Mouse (Mus musculus): ENCODE results near the gene Serpinb1a. TPM values are rescaled to one million over a fixed set of nuclear protein-coding genes. Genes with fewer than 3 reads are reported as not detected.

Gene Serpinb1a
- polyA plus RNA-seq, 1 experiment: 2.1 TPM

GRCm38 (mm10) chr13:32839314-32839713 is 11.7 kb downstream of the Serpinb1a start:
- H3K27ac ChIP-seq (ENCODE audit: control insufficient read depth, insufficient read depth, low read depth, low read length): no peak overlapping the region
- no peaks in the 10 kb centered on the region for H3K4me1 ChIP-seq (ENCODE audit: control insufficient read depth, insufficient read depth, low read length)
- H3K27me3 ChIP-seq (ENCODE audit: control insufficient read depth, insufficient read depth, low read length): no peaks in the 10 kb centered on the region
- no peak overlapping the region for H3K4me3 ChIP-seq (ENCODE audit: control insufficient read depth, low read depth, low read length)
- no peak for TF ChIP-seq CTCF (IDR thresholded peaks at IDR 0.05; ENCODE audit: control insufficient read depth, insufficient read depth, insufficient replicate concordance, low read depth, low read length)
- no peak for TF ChIP-seq POLR2A (IDR thresholded peaks at IDR 0.05; ENCODE audit: control insufficient read depth, low read depth, low read length)
- H3K36me3 ChIP-seq (ENCODE audit: control insufficient read depth, insufficient read depth, low read length): no peaks in the 10 kb centered on the region

- Histone ChIP-seq H3K27ac (ENCODE audit: control insufficient read depth, insufficient read depth, low read depth, low read length) (no peak overlapping the region), H3K4me1 (ENCODE audit: control insufficient read depth, insufficient read depth, low read length) (peaks cover 2% of the 10 kb centered on the region), H3K27me3 (ENCODE audit: control insufficient read depth, insufficient read depth, low read length) (no peaks in the 10 kb centered on the region), H3K36me3 (ENCODE audit: control insufficient read depth, insufficient read depth, low read length) (no peaks in the 10 kb centered on the region), H3K4me3 (ENCODE audit: control insufficient read depth, low read depth, low read length) (no peak overlapping the region)
- TF ChIP-seq CTCF (IDR thresholded peaks at IDR 0.05; ENCODE audit: control insufficient read depth, insufficient read depth, insufficient replicate concordance, low read depth, low read length): no peak
- no peak for TF ChIP-seq POLR2A (IDR thresholded peaks at IDR 0.05; ENCODE audit: control insufficient read depth, low read depth, low read length)
Observed at GRCm38 (mm10) chr13:32834513-32834912, 16.5 kb downstream of the Serpinb1a start.

- no peak overlapping the region for H3K27ac ChIP-seq (ENCODE audit: control insufficient read depth, insufficient read depth, low read depth, low read length)
- peaks cover 2% of the 10 kb centered on the region for H3K4me1 ChIP-seq (ENCODE audit: control insufficient read depth, insufficient read depth, low read length)
- TF ChIP-seq POLR2A (IDR thresholded peaks at IDR 0.05; ENCODE audit: control insufficient read depth, low read depth, low read length): no peak
- TF ChIP-seq CTCF (IDR thresholded peaks at IDR 0.05; ENCODE audit: control insufficient read depth, insufficient read depth, insufficient replicate concordance, low read depth, low read length): no peak
- H3K4me3 ChIP-seq (ENCODE audit: control insufficient read depth, low read depth, low read length): no peak overlapping the region
- H3K36me3 ChIP-seq (ENCODE audit: control insufficient read depth, insufficient read depth, low read length): no peaks in the 10 kb centered on the region
- H3K27me3 ChIP-seq (ENCODE audit: control insufficient read depth, insufficient read depth, low read length): no peaks in the 10 kb centered on the region
Observed at GRCm38 (mm10) chr13:32833237-32833636, 17.7 kb downstream of the Serpinb1a start.

- Histone ChIP-seq H3K4me1 (ENCODE audit: control insufficient read depth, insufficient read depth, low read length) (peaks cover 2% of the 10 kb centered on the region), H3K27me3 (ENCODE audit: control insufficient read depth, insufficient read depth, low read length) (no peaks in the 10 kb centered on the region), H3K27ac (ENCODE audit: control insufficient read depth, insufficient read depth, low read depth, low read length) (no peak overlapping the region; the same call in 1 of the 2 replicates), H3K4me3 (ENCODE audit: control insufficient read depth, low read depth, low read length) (no peak overlapping the region), H3K36me3 (ENCODE audit: control insufficient read depth, insufficient read depth, low read length) (no peaks in the 10 kb centered on the region)
- TF ChIP-seq CTCF (IDR thresholded peaks at IDR 0.05; ENCODE audit: control insufficient read depth, insufficient read depth, insufficient replicate concordance, low read depth, low read length) (no peak), POLR2A (IDR thresholded peaks at IDR 0.05; ENCODE audit: control insufficient read depth, low read depth, low read length) (no peak)
Observed at GRCm38 (mm10) chr13:32832776-32833175, 18.2 kb downstream of the Serpinb1a start.

GRCm38 (mm10) chr13:32831505-32832273 is 19.3 kb downstream of the Serpinb1a start:
- Histone ChIP-seq H3K4me1 (ENCODE audit: control insufficient read depth, insufficient read depth, low read length) (peaks cover 2% of the 10 kb centered on the region), H3K4me3 (ENCODE audit: control insufficient read depth, low read depth, low read length) (no peak overlapping the region), H3K27ac (ENCODE audit: control insufficient read depth, insufficient read depth, low read depth, low read length) (no peak overlapping the region), H3K36me3 (ENCODE audit: control insufficient read depth, insufficient read depth, low read length) (no peaks in the 10 kb centered on the region), H3K27me3 (ENCODE audit: control insufficient read depth, insufficient read depth, low read length) (no peaks in the 10 kb centered on the region)
- TF ChIP-seq CTCF (IDR thresholded peaks at IDR 0.05; ENCODE audit: control insufficient read depth, insufficient read depth, insufficient replicate concordance, low read depth, low read length) (no peak), POLR2A (IDR thresholded peaks at IDR 0.05; ENCODE audit: control insufficient read depth, low read depth, low read length) (no peak)

GRCm38 (mm10) chr13:32828886-32829285 is 22.1 kb downstream of the Serpinb1a start:
- Histone ChIP-seq H3K27me3 (ENCODE audit: control insufficient read depth, insufficient read depth, low read length) (no peaks in the 10 kb centered on the region), H3K4me1 (ENCODE audit: control insufficient read depth, insufficient read depth, low read length) (peaks cover 2% of the 10 kb centered on the region), H3K27ac (ENCODE audit: control insufficient read depth, insufficient read depth, low read depth, low read length) (no peak overlapping the region), H3K36me3 (ENCODE audit: control insufficient read depth, insufficient read depth, low read length) (no peaks in the 10 kb centered on the region), H3K4me3 (ENCODE audit: control insufficient read depth, low read depth, low read length) (no peak overlapping the region)
- TF ChIP-seq CTCF (IDR thresholded peaks at IDR 0.05; ENCODE audit: control insufficient read depth, insufficient read depth, insufficient replicate concordance, low read depth, low read length): no peak
- no peak for TF ChIP-seq POLR2A (IDR thresholded peaks at IDR 0.05; ENCODE audit: control insufficient read depth, low read depth, low read length)

- Histone ChIP-seq H3K4me3 (ENCODE audit: control insufficient read depth, low read depth, low read length) (no peak overlapping the region), H3K27ac (ENCODE audit: control insufficient read depth, insufficient read depth, low read depth, low read length) (no peak overlapping the region), H3K4me1 (ENCODE audit: control insufficient read depth, insufficient read depth, low read length) (peaks cover 2% of the 10 kb centered on the region), H3K36me3 (ENCODE audit: control insufficient read depth, insufficient read depth, low read length) (no peaks in the 10 kb centered on the region), H3K27me3 (ENCODE audit: control insufficient read depth, insufficient read depth, low read length) (no peaks in the 10 kb centered on the region)
- TF ChIP-seq CTCF (IDR thresholded peaks at IDR 0.05; ENCODE audit: control insufficient read depth, insufficient read depth, insufficient replicate concordance, low read depth, low read length) (peak; percentile 67; the same call in 1 of the 2 replicates), POLR2A (IDR thresholded peaks at IDR 0.05; ENCODE audit: control insufficient read depth, low read depth, low read length) (no peak)
Observed at GRCm38 (mm10) chr13:32827951-32828350, 23.0 kb downstream of the Serpinb1a start.
